Mouse (Mus musculus): ENCODE data around the gene Rspry1. TPM values are rescaled to one million over a fixed set of nuclear protein-coding genes. Genes with fewer than 3 reads are reported as not detected.

Rspry1 gene
- polyA plus RNA-seq, 1 experiment from 2014 or later, result 55.2 TPM

Other genes starting within 250 kb of the Rspry1 start
- 52.6 and 56.9 TPM in 2 replicates for gene Herpud1, start 215.5 kb upstream of the Rspry1 start, polyA plus RNA-seq (2014; fragmentation: Nextera tagmentation; extraction: Ambion mirVana)
- gene Nlrc5, start 167.6 kb upstream of the Rspry1 start, polyA plus RNA-seq (2014; fragmentation: Nextera tagmentation; extraction: Ambion mirVana), result 0.09 and 0.51 TPM in 2 replicates
- 19.9 and 23.1 TPM in 2 replicates for gene Cpne2, start 68.9 kb upstream of the Rspry1 start, polyA plus RNA-seq (2014; fragmentation: Nextera tagmentation; extraction: Ambion mirVana)
- gene Fam192a, start 60 bp downstream of the Rspry1 start, polyA plus RNA-seq (2014; fragmentation: Nextera tagmentation; extraction: Ambion mirVana), result 102 and 108 TPM in 2 replicates
- gene Arl2bp, start 64.7 kb downstream of the Rspry1 start, polyA plus RNA-seq (2014; fragmentation: Nextera tagmentation; extraction: Ambion mirVana), result 82.3 and 89.1 TPM in 2 replicates
- 0.60 and 0.96 TPM in 2 replicates for gene Pllp, start 94.3 kb downstream of the Rspry1 start, polyA plus RNA-seq (2014; fragmentation: Nextera tagmentation; extraction: Ambion mirVana)
- gene Ccl22, start 143.7 kb downstream of the Rspry1 start, polyA plus RNA-seq (2014; fragmentation: Nextera tagmentation; extraction: Ambion mirVana), result not detected in 2 replicates
- gene Cx3cl1, start 170.1 kb downstream of the Rspry1 start, polyA plus RNA-seq (2014; fragmentation: Nextera tagmentation; extraction: Ambion mirVana), result 8.8 and 9.4 TPM in 2 replicates
- not detected in 2 replicates for gene Ccl17, start 208.5 kb downstream of the Rspry1 start, polyA plus RNA-seq (2014; fragmentation: Nextera tagmentation; extraction: Ambion mirVana)
- gene Coq9, start 236.4 kb downstream of the Rspry1 start, polyA plus RNA-seq (2014; fragmentation: Nextera tagmentation; extraction: Ambion mirVana), result 53.7 and 60.5 TPM in 2 replicates
- 144 and 152 TPM in 2 replicates for gene Ciapin1, start 236.4 kb downstream of the Rspry1 start, polyA plus RNA-seq (2014; fragmentation: Nextera tagmentation; extraction: Ambion mirVana)

Measured in forebrain, embryonic 11.5 days (tissue).